ENCODE assay signal across 8 mouse cellular contexts in the genomic region with DNA sequence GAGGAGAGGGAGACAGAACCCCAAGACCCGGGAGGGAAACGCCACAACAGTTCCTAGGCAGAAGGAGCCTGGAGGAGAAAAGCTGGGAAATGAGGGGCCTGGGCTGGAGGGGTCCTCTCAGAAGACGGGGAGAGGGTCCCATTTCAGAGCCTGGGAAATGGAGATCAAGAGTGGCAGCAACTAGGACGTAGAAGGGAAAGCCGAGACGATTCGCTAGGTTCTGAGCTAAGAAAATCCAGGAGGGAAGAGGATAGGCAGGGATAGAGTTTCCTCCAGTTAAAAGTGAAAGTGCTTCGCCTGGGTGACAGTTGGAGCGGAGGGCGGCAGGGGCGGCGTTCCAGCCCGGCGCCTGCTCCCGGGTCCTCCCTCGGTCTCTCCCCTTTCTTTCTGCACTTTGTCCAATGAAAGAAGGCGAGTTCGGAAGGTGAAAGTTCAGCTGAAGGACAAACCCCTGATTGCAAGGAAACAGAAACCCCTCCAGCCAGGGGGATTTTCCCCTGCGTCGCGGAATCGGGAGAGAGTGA. TPM values are rescaled to one million over a fixed set of nuclear protein-coding genes. Genes with fewer than 3 reads are reported as not detected.
DNase-seq lines count a peak whose midpoint lies in the region; ATAC-seq and TF ChIP-seq lines count a peak whose summit lies in the region.

No protein-coding gene starts in this region.

- H3K36me3 ChIP-seq in hindbrain, embryonic 16.5 days (ENCODE audit: control insufficient read depth, insufficient read depth, low read length) = no peaks in the 10 kb centered on the region
- H3K36me3 ChIP-seq in megakaryocyte, embryonic 14.5 days (replicated peaks; ENCODE audit: low read length) = peaks cover 3% of the 10 kb centered on the region

- intact Hi-C loops in gastrocnemius, adult 2 months (cut with DNase I) = loop anchor here (5.0 to 10.0 kb wide), 7 partner anchors 36 to 998 kb away; no protein-coding TSS in a partner anchor

- no peaks in the 10 kb centered on the region for H3K27me3 ChIP-seq in hindbrain, embryonic 16.5 days (replicated peaks; ENCODE audit: control insufficient read depth, insufficient read depth, low read length)
- H3K27me3 ChIP-seq in megakaryocyte, embryonic 14.5 days (replicated peaks) = peaks cover 2% of the 10 kb centered on the region

- no peaks in the 10 kb centered on the region for H3K9me3 ChIP-seq in hindbrain, embryonic 16.5 days (ENCODE audit: control insufficient read depth, low read length)
- H3K9me3 ChIP-seq in megakaryocyte, embryonic 14.5 days = peaks cover 9% of the 10 kb centered on the region

- peak overlapping the region; percentile 97 for H3K9ac ChIP-seq in hindbrain, embryonic 16.5 days (ENCODE audit: low read depth, low read length)

- peak; percentile 60 for DNase-seq in T-cell, adult 2 months (ENCODE audit: low spot score)
- DNase-seq in gastrocnemius, adult 2 months = peak; percentile 89
- DNase-seq in left cerebral cortex, adult 9 months (ENCODE audit: low spot score in 2 of 2) = peak; percentile 55 to 76
- DNase-seq in right cerebral cortex, postnatal 10 days (ENCODE audit: low spot score in 2 of 2) = peak; percentile 75 to 80
- DNase-seq in urinary bladder, postnatal 4 days (ENCODE audit: low spot score in 2 of 2) = peak; percentile 70 to 72

- ATAC-seq in common myeloid progenitor, adult 5-6 weeks (replicated peaks; ENCODE audit: low read depth, poor library complexity, severe bottlenecking) = peak; percentile 61
- ATAC-seq in hindbrain, embryonic 16.5 days = peak; percentile 46

- no peak; the same call in 1 of the 2 replicates for TF ChIP-seq CTCF in gastrocnemius, adult 2 months (IDR thresholded peaks at IDR 0.05)

- peaks cover 8% of the 10 kb centered on the region; the same call in 1 of the 2 replicates for H3K4me1 ChIP-seq in hindbrain, embryonic 16.5 days (ENCODE audit: control insufficient read depth, insufficient read depth, low read depth, low read length)
- H3K4me1 ChIP-seq in megakaryocyte, embryonic 14.5 days = peaks cover 13% of the 10 kb centered on the region

- H3K4me2 ChIP-seq in hindbrain, embryonic 16.5 days (ENCODE audit: low read length) = peak overlapping the region; percentile 99

- H3K4me3 ChIP-seq in gastrocnemius, adult 2 months = peak overlapping the region; percentile 97
- H3K4me3 ChIP-seq in hindbrain, embryonic 16.5 days (ENCODE audit: low read length) = peak overlapping the region; percentile 78
- H3K4me3 ChIP-seq in megakaryocyte, embryonic 14.5 days (replicated peaks) = peak overlapping the region; percentile 98

- peak overlapping the region; percentile 98 for H3K27ac ChIP-seq in gastrocnemius, adult 2 months
- peak overlapping the region; percentile 100 for H3K27ac ChIP-seq in hindbrain, embryonic 16.5 days (ENCODE audit: low read depth, low read length)

- under 1% methylated on average over 22 of the region's 22 CpGs for WGBS in hindbrain, embryonic 16.5 days

RNA-seq across cellular contexts. Expression of a gene that starts 0.7 kb away (rescaled TPM):
- 57.8 and 77.4 TPM in 2 replicates for total RNA-seq in common myeloid progenitor, adult 5-6 weeks (2017)
- total RNA-seq in gastrocnemius, adult 2 months (2021) = 10 to 100 TPM; 17.4 to 20.9 TPM
- polyA plus RNA-seq in hindbrain, embryonic 16.5 days (2015; fragmentation: Nextera tagmentation; extraction: Ambion mirVana) = 47.8 and 63.7 TPM in 2 replicates
- polyA plus RNA-seq in megakaryocyte, embryonic 14.5 days (2012; ENCODE audit: insufficient read depth, low replicate concordance) = 37.5 and 76.1 TPM in 2 replicates

Comparison
In these comparisons a context has a peak if more than half of its experiments do, and no peak if none do; other contexts are left out.
1. Peak in every context shown above with its lines: DNase-seq, ATAC-seq, H3K4me3 ChIP-seq and H3K27ac ChIP-seq.